Mouse (Mus musculus) cerebellum, postnatal 4 days (tissue): ENCODE data around the gene Erp27.

Source experiments
- DNase-seq, 2 experiments: peaks; one replicate each; pipeline ENCODE4 v3.0.0; 2022; ENCODE audit warnings: low spot score in 2 of 2, mixed read lengths in 1 of 2

The Erp27 gene

DNA sequence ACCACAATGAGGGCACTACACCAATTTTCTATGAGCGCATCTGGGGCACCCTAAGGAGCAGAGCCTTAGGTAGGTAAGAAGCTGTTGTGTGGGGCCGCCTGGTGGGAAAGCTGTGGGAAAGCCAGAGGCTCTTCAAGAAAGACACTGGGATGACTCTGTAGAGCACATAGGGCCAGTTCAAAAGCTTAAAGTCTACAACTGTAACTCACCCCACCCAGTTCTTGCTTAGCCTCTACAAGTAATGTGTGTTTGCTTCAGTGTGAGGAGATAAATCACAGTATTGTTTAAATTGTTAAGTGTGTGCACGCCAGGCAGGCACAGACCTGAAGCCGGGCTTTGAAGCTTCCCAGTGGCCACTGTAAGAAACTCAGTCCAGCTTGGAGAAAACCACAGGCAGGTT, 55.8 kb downstream of the Erp27 start:
- DNase-seq: no peak

DNA sequence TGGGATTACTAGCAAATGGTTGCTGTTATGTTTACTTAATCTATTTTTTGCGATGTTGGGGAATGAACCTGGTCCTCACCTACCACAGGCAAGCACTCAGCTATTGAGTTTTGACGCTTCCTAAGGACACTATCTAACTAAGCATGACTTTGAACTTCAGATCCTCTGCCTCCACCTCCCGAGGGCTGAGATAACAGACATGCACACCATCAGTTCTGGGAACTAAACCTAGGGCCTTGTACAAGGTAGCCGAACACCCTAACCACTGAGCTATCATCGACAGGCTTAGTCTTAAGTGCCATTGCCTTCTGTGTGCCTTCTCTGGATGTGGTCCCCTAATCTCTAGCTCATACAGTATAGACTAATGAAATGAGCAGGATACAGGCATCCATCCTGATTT, 56.6 kb downstream of the Erp27 start:
- DNase-seq: no peak

DNA sequence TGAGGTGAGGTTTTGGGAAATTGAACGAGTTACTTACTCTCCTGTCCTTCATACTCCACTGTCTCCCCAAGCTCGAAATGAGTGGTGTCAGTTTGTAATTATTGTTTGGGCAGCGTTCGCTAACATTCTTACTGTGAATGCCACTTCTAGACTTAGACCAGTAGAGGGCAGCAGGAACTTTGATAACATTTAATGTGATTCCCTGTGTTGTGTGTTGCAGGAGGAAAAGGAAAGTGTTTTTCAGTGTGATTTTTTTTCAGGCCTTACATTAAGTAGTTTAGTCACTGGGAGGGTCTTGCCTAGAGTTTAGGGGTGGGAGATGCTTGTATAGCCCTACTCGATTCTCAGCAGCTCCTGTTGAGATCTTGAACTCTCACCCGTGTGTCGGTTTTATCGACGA, 61.0 kb downstream of the Erp27 start:
- DNase-seq: no peak

DNA sequence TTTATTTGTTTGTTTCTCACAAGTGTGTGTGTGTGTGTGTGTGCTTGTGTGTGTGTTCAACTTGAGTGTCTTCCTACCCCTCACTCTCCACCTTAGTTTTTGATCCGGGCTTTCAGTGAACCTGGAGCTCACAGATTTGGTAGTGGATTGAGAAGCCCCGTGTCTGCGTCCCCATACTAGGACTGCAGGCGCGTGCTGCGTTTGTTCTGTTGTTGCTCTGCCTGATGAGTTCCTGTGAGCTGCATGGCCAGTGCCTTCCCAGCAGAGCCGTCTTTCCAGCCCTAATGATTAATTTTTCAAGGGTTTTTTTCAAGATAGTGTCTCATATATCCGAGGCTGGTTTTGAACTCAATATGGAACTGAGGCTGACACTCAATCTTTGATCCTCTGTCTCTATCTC, 63.6 kb downstream of the Erp27 start:
- no peak for DNase-seq

DNA sequence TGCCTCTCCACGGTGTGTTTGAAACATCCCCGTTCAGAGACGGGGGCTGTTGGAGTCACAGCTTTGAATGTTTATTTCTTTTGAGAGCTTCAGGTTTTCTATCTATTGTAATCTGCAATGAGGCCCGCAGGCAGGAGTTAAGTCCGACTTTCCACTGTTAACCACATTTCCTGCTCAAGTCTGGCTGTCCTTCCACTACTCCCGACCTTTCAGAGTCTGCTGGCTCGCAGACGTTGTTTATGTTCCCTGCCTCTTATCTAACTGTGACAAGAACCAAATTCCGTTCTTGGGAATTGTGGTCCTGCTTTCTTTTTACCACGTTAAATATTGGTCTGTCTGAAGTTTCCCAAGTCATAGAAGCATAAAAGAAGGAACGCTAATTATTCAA, 64.1 kb downstream of the Erp27 start:
- no peak for DNase-seq
